ENCODE assay signal across 28 mouse cellular contexts in the genomic region with DNA sequence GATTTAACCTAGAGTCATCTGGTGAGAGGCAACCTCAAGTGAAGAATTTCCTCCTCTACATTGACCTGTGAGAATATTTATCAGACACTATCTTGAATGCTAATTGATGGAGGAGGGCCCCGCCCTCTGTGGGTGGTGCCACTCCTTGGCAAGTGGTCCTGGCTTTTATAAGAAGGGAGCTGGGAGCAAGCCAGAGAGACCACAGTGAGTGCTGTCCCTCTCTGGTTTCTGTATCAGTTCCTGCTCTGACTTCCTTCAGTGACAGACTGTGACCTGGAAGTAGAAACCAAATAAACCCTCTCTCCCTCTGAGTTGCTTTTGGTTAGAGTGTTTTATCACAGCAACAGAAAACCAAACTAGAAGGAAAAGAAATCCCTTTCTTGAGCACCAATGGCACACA. TPM values are rescaled to one million over a fixed set of nuclear protein-coding genes. Genes with fewer than 3 reads are reported as not detected.
"Had no signal": no experiment of that assay in that cellular context is flagged by ENCODE, and none has a peak within 500 bp of the region (broad histone marks: within the 10 kb centered on the region; RNA-seq: fewer than 3 reads in every experiment).

No protein-coding gene starts in this region.

- H3K27ac ChIP-seq: gastrocnemius, adult 2 months; heart, embryonic 10.5 days; hindbrain, embryonic 10.5 days; hindbrain, embryonic 12.5 days; hindbrain, embryonic 14.5 days; intestine, embryonic 15.5 days; kidney, embryonic 15.5 days; kidney, postnatal 0 days; limb, embryonic 13.5 days; limb, embryonic 15.5 days; liver, embryonic 12.5 days had no signal

- ATAC-seq: hindbrain, embryonic 16.5 days; inflammation-experienced regulatory T-cells, adult 6 months; intestine, embryonic 15.5 days; liver, embryonic 12.5 days had no signal

- H3K4me3 ChIP-seq: gastrocnemius, adult 2 months; heart, embryonic 10.5 days; heart, embryonic 12.5 days; hindbrain, embryonic 10.5 days; hindbrain, embryonic 12.5 days; intestine, embryonic 15.5 days; kidney, embryonic 15.5 days; limb, embryonic 13.5 days; limb, embryonic 15.5 days; liver, embryonic 12.5 days had no signal

- DNase-seq: gastrocnemius, adult 2 months; gastrocnemius, postnatal 10 days; gastrocnemius, postnatal 25 days; heart, adult 11 months; heart, postnatal 10 days; heart, postnatal 4 days; kidney, adult 11 months; kidney, adult 2 months; kidney, adult 9 months; kidney, postnatal 14 days; kidney, postnatal 36 days; layer of hippocampus, adult 9-11 months; layer of hippocampus, postnatal 36 days; left cerebral cortex, postnatal 4 days had no signal

RNA-seq across cellular contexts. Expression of a gene that starts 48.7 kb away (rescaled TPM):
- polyA plus RNA-seq: liver, adult 2 months had no signal
